Mouse (Mus musculus) ES-E14 (cell line): ENCODE results near the gene Nop2.

Source experiments
- HCFC1 ChIP-seq: IDR thresholded peaks from 2 replicates; pipeline ENCODE4 v1.6.1; 2012; ENCODE audit warnings: low read length, inconsistent platforms, borderline replicate concordance; ENCODE audit not compliant: insufficient read depth
- MAFK ChIP-seq: IDR thresholded peaks from 2 replicates; pipeline ENCODE4 v1.6.1; 2014; ENCODE audit warnings: mild to moderate bottlenecking, low read depth, low read length, inconsistent platforms; ENCODE audit not compliant: insufficient read depth
- ZNF384 ChIP-seq: IDR thresholded peaks from 2 replicates; pipeline ENCODE4 v1.6.1; 2012; ENCODE audit warnings: low read depth, low read length, inconsistent platforms

- TF ChIP-seq MAFK = no peak
- no peak for TF ChIP-seq ZNF384
- TF ChIP-seq HCFC1 = no peak
Observed at GRCm38 (mm10) chr6:125139747-125140146, 8.0 kb downstream of the Nop2 start.
